Mouse (Mus musculus): ENCODE measurements around the gene Rras.

Rras gene

DNA sequence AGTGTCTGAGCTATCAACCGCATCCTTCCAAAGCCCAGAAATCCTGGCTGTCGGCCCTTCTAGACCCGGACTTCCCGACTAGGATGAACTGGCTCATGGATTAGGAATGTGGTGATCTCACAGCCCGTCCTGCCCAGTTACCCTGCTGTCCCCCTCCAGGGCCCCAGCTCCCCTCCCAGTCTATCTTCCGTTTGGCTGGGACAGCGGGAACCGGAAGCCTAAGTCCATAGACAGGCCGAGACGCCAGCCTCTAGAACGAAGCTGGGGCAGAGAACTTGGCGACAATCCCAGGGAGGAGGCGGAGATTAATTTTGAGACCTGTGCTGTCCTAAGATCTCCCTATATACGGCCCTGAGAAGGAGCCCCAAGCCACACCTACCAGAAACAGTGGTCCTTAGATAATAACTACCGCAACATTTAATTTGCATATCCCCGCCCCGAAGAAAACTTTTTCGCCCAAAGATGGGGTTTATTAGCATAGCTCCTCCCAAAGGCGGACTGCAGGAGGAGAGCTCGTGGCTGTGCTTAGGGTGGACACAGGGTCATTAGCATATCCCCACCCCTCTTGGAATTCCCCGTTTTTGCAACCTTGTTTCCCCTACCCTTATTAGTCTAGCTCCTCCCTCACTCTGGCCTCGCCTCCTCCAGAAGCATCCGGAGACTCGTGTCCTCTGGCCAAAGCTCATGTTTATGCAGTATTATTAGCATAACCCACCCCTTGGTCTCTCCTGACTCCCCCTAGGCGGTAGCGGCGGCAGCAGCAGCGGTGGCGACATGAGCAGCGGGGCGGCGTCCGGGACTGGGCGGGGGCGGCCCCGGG is at the start of gene Rras:
TSS of gene Rras (plus strand) at position 720 of the 820 bp plus-strand sequence.
- peak; percentile 69 to 71 for DNase-seq

- peak; percentile 73 to 79 for DNase-seq
Measured at GRCm38 (mm10) chr7:44970231-44970691, 47.5 kb upstream of the Rras start.

GRCm38 (mm10) chr7:44971142-44971541 is 46.6 kb upstream of the Rras start:
- DNase-seq: no peak

- DNase-seq: peak in 1 of 2 experiments; percentile 37
Measured at GRCm38 (mm10) chr7:44973415-44974130, 44.2 kb upstream of the Rras start.

GRCm38 (mm10) chr7:44974383-44975116 is 43.2 kb upstream of the Rras start, which contains the start of gene Cpt1c:
TSS of gene Cpt1c (minus strand) at chr7:44974851.
- peak; percentile 89 to 90 for DNase-seq

DNA sequence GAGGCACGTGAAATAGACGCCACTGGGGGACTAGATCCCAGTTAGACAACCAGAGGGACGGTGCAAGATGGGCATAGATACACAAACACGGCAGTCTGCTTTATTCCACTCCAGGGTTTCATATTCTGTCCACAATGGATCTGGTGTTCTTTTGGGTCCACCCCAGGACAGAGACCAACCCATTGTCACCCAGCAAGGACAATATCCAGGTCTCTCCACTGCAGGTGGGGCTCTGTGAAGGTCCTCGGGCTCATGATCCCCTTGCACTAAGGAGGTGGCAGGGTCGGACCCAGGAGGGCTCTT is 42.7 kb upstream of the Rras start:
- no peak for DNase-seq

DNA sequence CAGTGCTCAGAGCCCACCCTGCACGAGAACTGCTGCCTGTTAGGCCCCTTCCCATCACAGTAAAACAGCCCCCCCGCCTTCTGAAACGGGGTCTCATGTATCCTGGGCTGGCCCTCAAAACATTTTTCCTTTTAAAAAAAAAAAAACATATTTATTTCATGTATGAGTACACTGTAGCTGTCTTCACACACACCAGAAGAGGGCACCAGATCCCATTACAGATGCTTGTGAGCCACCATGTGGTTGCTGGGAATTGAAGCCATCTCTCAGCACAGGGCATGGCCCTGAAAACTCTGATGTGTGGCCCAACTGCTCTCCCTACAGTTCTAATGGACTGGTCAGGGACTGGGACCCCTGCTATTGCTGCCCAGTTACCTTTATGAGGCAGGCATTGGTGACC is 39.5 kb upstream of the Rras start:
- no peak for DNase-seq

DNA sequence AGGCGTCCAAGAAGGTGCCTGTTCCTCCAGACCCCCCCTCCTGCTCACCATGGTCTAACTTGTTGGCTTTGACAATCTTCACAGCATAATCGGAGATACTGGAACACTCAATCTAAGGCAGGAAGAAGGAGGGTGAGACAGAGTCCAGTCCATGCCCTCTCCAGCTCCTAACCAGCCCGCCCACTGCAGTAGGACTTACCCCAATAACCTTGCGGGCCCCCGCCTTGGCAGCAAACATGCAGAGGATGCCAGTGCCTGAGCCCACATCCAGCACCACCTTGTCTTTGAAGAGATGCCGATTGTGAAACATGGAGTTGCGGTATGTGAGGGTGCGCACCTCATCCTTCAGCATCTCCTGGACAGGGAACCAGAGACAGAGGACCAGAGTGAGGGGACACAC is 36.2 kb upstream of the Rras start:
- DNase-seq: no peak

GRCm38 (mm10) chr7:44983085-44983484 is 34.7 kb upstream of the Rras start:
- peak; percentile 88 to 91 for DNase-seq

- no peak for DNase-seq
Measured at GRCm38 (mm10) chr7:44983944-44984832, 33.6 kb upstream of the Rras start.

DNA sequence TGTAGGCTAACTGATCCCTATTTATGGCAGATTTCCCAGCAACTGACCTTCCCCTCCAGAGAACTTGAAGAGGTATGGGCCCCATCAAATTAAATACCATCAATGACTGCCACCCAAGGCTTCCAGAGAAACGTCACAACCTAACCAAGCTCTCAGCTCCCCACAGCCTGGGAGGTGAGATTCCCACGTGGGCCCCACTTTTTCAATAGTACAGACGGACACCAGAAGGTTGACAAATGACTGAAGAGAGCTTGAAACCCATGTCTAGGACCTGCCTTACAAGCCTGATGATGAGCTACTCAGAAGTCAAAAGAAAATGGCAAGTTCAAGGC is 33.0 kb upstream of the Rras start:
- no peak for DNase-seq

- DNase-seq: peak; percentile 50 to 61
Measured at GRCm38 (mm10) chr7:44985595-44986191, 32.1 kb upstream of the Rras start.

- DNase-seq: peak; percentile 97 to 98
Measured at GRCm38 (mm10) chr7:44986192-44986878, 31.4 kb upstream of the Rras start, which contains the start of gene Prmt1. TSS of gene Prmt1 (minus strand) at chr7:44986568.

DNA sequence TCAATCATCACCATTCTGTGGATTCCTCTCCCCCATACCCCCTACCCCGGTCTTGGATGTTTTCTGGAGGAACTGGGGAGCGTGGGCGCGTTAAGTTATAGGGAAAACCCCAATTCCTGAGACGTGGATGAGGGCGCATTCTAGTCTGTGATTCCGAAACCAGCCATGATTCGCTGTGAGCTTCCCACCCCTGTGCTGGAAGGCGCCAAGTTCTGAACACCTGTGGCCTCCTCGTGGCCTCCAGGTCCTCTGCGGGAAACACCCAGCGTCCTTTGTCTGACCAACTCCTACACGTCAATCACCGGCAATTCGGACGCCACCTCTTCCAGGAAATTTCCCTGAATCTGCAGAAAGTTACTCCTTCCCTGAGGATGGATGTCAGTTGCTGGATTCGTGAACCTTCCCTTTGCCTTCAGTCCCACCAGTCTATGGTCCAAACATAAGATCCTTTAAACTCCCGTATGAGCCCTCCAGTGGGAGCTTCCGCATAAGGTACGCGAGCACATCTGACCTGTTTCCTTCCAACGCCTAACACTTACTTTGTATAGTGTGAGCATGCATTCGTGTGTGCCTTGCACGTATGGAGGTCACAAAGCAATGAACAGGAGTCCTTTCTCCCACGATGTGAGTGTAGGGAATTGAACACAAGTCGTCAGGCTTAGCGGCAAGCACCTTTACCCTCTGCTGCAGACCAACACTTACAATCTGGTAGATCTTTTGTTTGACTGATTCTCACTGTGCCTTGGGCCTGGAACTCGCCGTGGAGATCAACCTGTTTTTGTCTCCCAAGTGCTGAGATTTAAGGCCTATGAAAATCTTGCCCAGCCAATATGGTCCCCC is 30.7 kb upstream of the Rras start:
- no peak for DNase-seq

DNA sequence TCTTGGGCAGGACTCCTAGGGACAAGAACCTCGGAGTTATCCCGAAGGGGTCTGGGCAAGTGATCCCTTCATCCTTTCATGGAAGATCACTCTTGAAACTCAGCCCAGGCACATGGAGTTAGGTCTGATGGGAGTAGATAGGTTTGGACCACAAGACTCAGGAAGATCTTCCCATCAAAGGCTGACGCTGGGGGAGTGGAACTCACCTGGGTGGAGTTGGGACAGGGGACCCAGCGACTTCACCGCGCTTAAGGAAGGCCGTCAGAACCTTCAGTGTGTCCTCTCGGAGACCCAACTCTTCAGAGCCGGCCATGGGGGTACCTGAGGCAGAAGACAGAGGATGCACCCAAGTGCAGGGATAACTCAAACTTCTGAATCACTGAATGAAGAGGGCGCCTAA is 21.1 kb upstream of the Rras start:
- DNase-seq: no peak

DNA sequence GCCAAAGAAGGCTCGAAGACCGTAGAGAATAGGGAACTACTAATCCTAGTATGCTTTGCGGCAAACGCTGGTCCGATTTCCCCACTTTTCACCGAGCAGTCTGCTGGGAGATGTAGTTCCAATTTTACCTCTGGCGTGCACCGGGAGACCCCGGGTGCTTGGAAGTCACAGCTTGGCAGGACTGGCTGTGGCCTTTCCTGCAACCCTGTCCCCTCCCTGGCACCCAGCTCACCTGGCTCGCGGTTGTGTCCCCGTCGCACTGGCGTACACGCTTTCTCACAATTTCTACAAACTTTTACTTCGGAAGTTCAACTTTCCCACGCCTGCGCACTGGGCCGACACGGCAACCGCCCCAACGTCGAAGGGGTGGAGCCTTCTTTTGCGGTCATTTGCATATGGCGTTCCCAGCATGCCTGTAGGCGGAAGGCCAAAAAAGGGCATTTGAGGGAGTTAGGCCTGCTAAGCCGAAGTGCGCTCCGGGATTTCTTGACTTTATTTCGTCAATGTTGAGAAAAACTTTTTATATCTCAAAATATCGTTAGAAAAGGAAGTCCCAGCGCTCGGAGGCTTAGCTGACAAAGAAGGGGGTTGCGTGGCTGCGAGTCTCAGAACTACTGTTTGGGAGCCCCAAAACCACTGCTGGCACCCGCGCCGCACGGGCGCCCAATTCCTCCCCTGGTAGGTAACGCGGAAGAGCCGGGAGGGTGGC is 20.4 kb upstream of the Rras start, which contains the start of gene Irf3:
TSS of gene Irf3 (plus strand) at position 418 of the 709 bp plus-strand sequence.
- DNase-seq: peak; percentile 94 to 97

DNA sequence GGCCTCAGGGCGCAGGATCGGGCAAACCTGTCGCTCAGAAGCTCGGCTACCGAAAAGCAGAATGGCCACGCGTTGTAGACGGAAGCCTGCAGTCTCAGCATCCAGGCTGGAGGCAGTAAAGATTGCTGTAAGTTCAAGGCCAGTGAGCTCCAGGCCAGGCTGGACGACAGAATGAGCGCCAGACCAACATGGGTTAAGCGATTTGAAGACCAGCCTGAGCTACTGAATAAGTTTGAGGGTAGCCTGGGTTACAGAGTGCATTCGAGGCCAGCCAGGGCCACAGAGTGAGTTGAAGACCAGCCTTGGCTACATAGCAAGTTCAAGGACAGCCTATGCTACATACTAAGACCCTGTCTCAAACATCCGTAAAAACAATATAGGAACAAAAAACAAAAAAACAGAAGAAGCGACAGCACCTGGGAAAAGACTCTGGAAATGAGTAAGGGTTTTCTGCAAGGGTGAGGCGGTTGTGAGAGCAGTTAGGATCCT is 19.8 kb upstream of the Rras start:
- DNase-seq: no peak

DNA sequence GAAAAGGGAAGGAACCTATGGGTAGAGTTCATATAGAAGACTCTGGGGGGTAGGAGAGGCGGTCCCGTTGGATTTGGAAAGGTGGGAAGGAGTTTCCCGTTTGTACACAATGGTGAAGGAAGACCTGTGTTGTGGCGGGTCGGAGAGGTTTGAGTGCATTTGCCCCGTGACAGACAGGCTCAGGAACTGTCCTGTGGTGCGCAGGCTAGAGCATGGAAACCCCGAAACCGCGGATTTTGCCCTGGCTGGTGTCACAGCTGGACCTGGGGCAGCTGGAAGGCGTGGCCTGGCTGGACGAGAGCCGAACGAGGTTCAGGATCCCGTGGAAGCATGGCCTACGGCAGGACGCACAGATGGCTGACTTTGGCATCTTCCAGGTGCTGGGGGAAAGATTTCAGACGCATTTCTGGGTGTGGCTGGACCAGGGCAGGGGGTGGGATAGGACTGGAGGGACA is 19.2 kb upstream of the Rras start, which contains the start of gene Bcl2l12:
TSS of gene Bcl2l12 (minus strand) at position 212 of the 455 bp plus-strand sequence.
- DNase-seq: peak; percentile 38 to 43

GRCm38 (mm10) chr7:44999753-45000152 is 18.0 kb upstream of the Rras start:
- no peak for DNase-seq
